Mouse (Mus musculus) liver, embryonic 13.5 days (tissue): ENCODE results near the gene Topbp1. TPM values are rescaled to one million over a fixed set of nuclear protein-coding genes. Genes with fewer than 3 reads are reported as not detected.
A peak's percentile ranks its signal among the peaks of the same experiment; 100 is the strongest.

Source experiments
- ATAC-seq: fragments of 200-750 bp; cut with Nextera tagmentation; 2 replicates; pipeline ENCODE4 v1.8.0; 2017; ENCODE audit warnings: low read depth, mild to moderate bottlenecking, moderate number of reproducible peaks, moderate library complexity
- DNase-seq: peaks from one replicate; pipeline ENCODE4 v3.0.0; 2022
- H3K27ac ChIP-seq: fragments of 300-500 bp; sonication (generic); 2 replicates; pipeline ENCODE4 v1.5.1; 2015; ENCODE audit warnings: moderate library complexity, mild to moderate bottlenecking, inconsistent platforms
- H3K27me3 ChIP-seq: fragments of 300-500 bp; sonication (generic); 2 replicates; pipeline ENCODE4 v1.6.1; 2015; ENCODE audit warnings: mild to moderate bottlenecking, inconsistent platforms
- H3K36me3 ChIP-seq: fragments of 300-500 bp; sonication (generic); 2 replicates; pipeline ENCODE4 v1.6.1; 2015; ENCODE audit warnings: mild to moderate bottlenecking, inconsistent platforms
- H3K4me1 ChIP-seq: fragments of 300-500 bp; sonication (generic); replicated peaks from 2 replicates; pipeline ENCODE4 v1.6.1; 2015; ENCODE audit warnings: inconsistent platforms
- H3K4me2 ChIP-seq: fragments of 300-500 bp; sonication (generic); 2 replicates; pipeline ENCODE4 v1.6.1; 2015; ENCODE audit warnings: inconsistent platforms, mild to moderate bottlenecking, moderate library complexity
- H3K4me3 ChIP-seq: fragments of 300-500 bp; sonication (generic); replicated peaks from 2 replicates; pipeline ENCODE4 v1.5.1; 2015; ENCODE audit warnings: mild to moderate bottlenecking, inconsistent platforms
- H3K9ac ChIP-seq: fragments of 300-500 bp; sonication (generic); 2 replicates; pipeline ENCODE4 v1.6.1; 2015; ENCODE audit warnings: mild to moderate bottlenecking, inconsistent platforms
- H3K9me3 ChIP-seq: fragments of 300-500 bp; sonication (generic); replicated peaks from 2 replicates; pipeline ENCODE4 v1.6.1; 2016; ENCODE audit warnings: inconsistent platforms
- WGBS: fragments of 180-500 bp; shearing (Covaris S2); methylation state at CpG from one replicate; pipeline ENCODE4 v1.1.7; 2015; ENCODE audit not compliant: insufficient replicate concordance; 5-methylcytosine and 5-hydroxymethylcytosine counted together
- polyA plus RNA-seq: library from polyadenylated mRNA; unstranded; fragments of >200 nt; fragmentation: Nextera tagmentation; extraction: Ambion mirVana; gene quantifications from 2 replicates; pipeline ENCODE4 v1.2.1, GENCODE M21; 2015

The Topbp1 gene
- 44.7 and 52.7 TPM in 2 replicates for polyA plus RNA-seq

GRCm38 (mm10) chr9:103304927-103305326 is at the start of gene Topbp1, which contains the start of gene 1300017J02Rik:
Gene Topbp1, plus strand, starts transcription at chr9:103305215.
Gene 1300017J02Rik, minus strand, starts transcription at chr9:103305082.
- peak within 1 kb of the TSS; percentile 83 for H3K4me2 ChIP-seq

GRCm38 (mm10) chr9:103265778-103266177 is 39.2 kb upstream of the Topbp1 start:
- H3K4me3 ChIP-seq = no peak overlapping the region
- peaks cover 86% of the 10 kb centered on the region for H3K36me3 ChIP-seq
- 76% methylated on average over 4 of the region's 4 CpGs for WGBS
- no peaks in the 10 kb centered on the region for H3K4me1 ChIP-seq
- H3K4me2 ChIP-seq = no peak overlapping the region
- no peaks in the 10 kb centered on the region for H3K27me3 ChIP-seq
- no peak overlapping the region for H3K9ac ChIP-seq
- no peaks in the 10 kb centered on the region for H3K9me3 ChIP-seq
- DNase-seq (no peak), ATAC-seq (no peak)
- H3K27ac ChIP-seq = no peak overlapping the region

More at GRCm38 (mm10) chr9:103304927-103305326, at the start of gene Topbp1, which contains the start of gene 1300017J02Rik:
- no peaks in the 10 kb centered on the region for H3K9me3 ChIP-seq
- peaks cover 64% of the 10 kb centered on the region for H3K4me1 ChIP-seq
- peak within 1 kb of the TSS; percentile 83 for H3K4me3 ChIP-seq
- no peaks in the 10 kb centered on the region for H3K27me3 ChIP-seq
- peaks cover 33% of the 10 kb centered on the region for H3K36me3 ChIP-seq
- ATAC-seq = peak; percentile 95
- H3K27ac ChIP-seq = peak within 1 kb of the TSS; percentile 89
- peak; percentile 91 for DNase-seq
- WGBS = under 1% methylated on average over 49 of the region's 49 CpGs
- peak within 1 kb of the TSS; percentile 91 for H3K9ac ChIP-seq

- Histone ChIP-seq H3K4me2 (no peak overlapping the region), H3K27me3 (no peaks in the 10 kb centered on the region), H3K4me3 (no peak overlapping the region), H3K4me1 (peaks cover 23% of the 10 kb centered on the region), H3K9ac (no peak overlapping the region), H3K9me3 (no peaks in the 10 kb centered on the region), H3K27ac (no peak overlapping the region), H3K36me3 (peaks cover 85% of the 10 kb centered on the region)
- DNase-seq (no peak), ATAC-seq (no peak)
- WGBS = 54% methylated on average over 4 of the region's 4 CpGs
Observed at GRCm38 (mm10) chr9:103271104-103271503, 33.9 kb upstream of the Topbp1 start.

GRCm38 (mm10) chr9:103274819-103275218 is 30.2 kb upstream of the Topbp1 start:
- no peak for ATAC-seq
- Histone ChIP-seq H3K27ac (peak overlapping the region; percentile 77; the same call in 1 of the 2 replicates), H3K36me3 (peaks cover 83% of the 10 kb centered on the region)

GRCm38 (mm10) chr9:103275676-103276075 is 29.3 kb upstream of the Topbp1 start:
- peaks cover 92% of the 10 kb centered on the region for H3K36me3 ChIP-seq
- peak; percentile 76 for ATAC-seq
- H3K4me2 ChIP-seq = no peak overlapping the region
- H3K27me3 ChIP-seq = no peaks in the 10 kb centered on the region
- peak overlapping the region; percentile 77 for H3K27ac ChIP-seq
- 32% methylated on average over 1 of the region's 1 CpGs for WGBS
- no peaks in the 10 kb centered on the region for H3K9me3 ChIP-seq
- peak overlapping the region; percentile 26; the same call in 1 of the 2 replicates for H3K9ac ChIP-seq
- peaks cover 36% of the 10 kb centered on the region for H3K4me1 ChIP-seq
- no peak overlapping the region for H3K4me3 ChIP-seq
- DNase-seq = no peak

More at GRCm38 (mm10) chr9:103274819-103275218, 30.2 kb upstream of the Topbp1 start:
- Histone ChIP-seq H3K4me3 (no peak overlapping the region), H3K9me3 (no peaks in the 10 kb centered on the region), H3K27me3 (no peaks in the 10 kb centered on the region), H3K4me1 (peaks cover 36% of the 10 kb centered on the region), H3K9ac (no peak overlapping the region), H3K4me2 (no peak overlapping the region)
- 69% methylated on average over 8 of the region's 8 CpGs for WGBS
- DNase-seq = no peak

- H3K36me3 ChIP-seq = peaks cover 95% of the 10 kb centered on the region
- no peak overlapping the region for H3K9ac ChIP-seq
- no peaks in the 10 kb centered on the region for H3K27me3 ChIP-seq
- no peak overlapping the region for H3K4me3 ChIP-seq
- H3K27ac ChIP-seq = peak overlapping the region; percentile 34; the same call in 1 of the 2 replicates
- DNase-seq (no peak), ATAC-seq (no peak)
- peaks cover 36% of the 10 kb centered on the region for H3K4me1 ChIP-seq
- no peak overlapping the region for H3K4me2 ChIP-seq
- 81% methylated on average over 6 of the region's 6 CpGs for WGBS
- no peaks in the 10 kb centered on the region for H3K9me3 ChIP-seq
Observed at GRCm38 (mm10) chr9:103276876-103277275, 28.1 kb upstream of the Topbp1 start.

- Histone ChIP-seq H3K27me3 (no peaks in the 10 kb centered on the region), H3K4me2 (peak overlapping the region; percentile 65), H3K9ac (peak overlapping the region; percentile 91), H3K4me3 (peak overlapping the region; percentile 73), H3K27ac (peak overlapping the region; percentile 99), H3K4me1 (peaks cover 73% of the 10 kb centered on the region), H3K9me3 (no peaks in the 10 kb centered on the region), H3K36me3 (peaks cover 23% of the 10 kb centered on the region)
- 29% methylated on average over 4 of the region's 4 CpGs for WGBS
- DNase-seq = no peak
- no peak for ATAC-seq
Observed at GRCm38 (mm10) chr9:103286396-103286795, 18.6 kb upstream of the Topbp1 start.

- Histone ChIP-seq H3K4me2 (peak overlapping the region; percentile 65), H3K9ac (peak overlapping the region; percentile 91)
- WGBS = 59% methylated on average over 13 of the region's 13 CpGs
Observed at GRCm38 (mm10) chr9:103286901-103287422, 18.1 kb upstream of the Topbp1 start.

GRCm38 (mm10) chr9:103287840-103288488 is 17.1 kb upstream of the Topbp1 start:
- peak overlapping the region; percentile 73 for H3K4me3 ChIP-seq
- no peaks in the 10 kb centered on the region for H3K9me3 ChIP-seq
- peak overlapping the region; percentile 99 for H3K27ac ChIP-seq
- DNase-seq (peak; percentile 88), ATAC-seq (peak; percentile 97)
- H3K9ac ChIP-seq = peak overlapping the region; percentile 91
- H3K4me1 ChIP-seq = peaks cover 66% of the 10 kb centered on the region
- H3K4me2 ChIP-seq = peak overlapping the region; percentile 65
- H3K27me3 ChIP-seq = no peaks in the 10 kb centered on the region
- peaks cover 8% of the 10 kb centered on the region for H3K36me3 ChIP-seq
- 25% methylated on average over 19 of the region's 19 CpGs for WGBS

More at GRCm38 (mm10) chr9:103286901-103287422, 18.1 kb upstream of the Topbp1 start:
- Histone ChIP-seq H3K27me3 (no peaks in the 10 kb centered on the region), H3K9me3 (no peaks in the 10 kb centered on the region), H3K36me3 (peaks cover 18% of the 10 kb centered on the region), H3K4me3 (peak overlapping the region; percentile 73), H3K27ac (peak overlapping the region; percentile 99), H3K4me1 (peaks cover 73% of the 10 kb centered on the region)
- DNase-seq (no peak), ATAC-seq (no peak)

- Histone ChIP-seq H3K27ac (peak overlapping the region; percentile 99), H3K9ac (peak overlapping the region; percentile 91), H3K36me3 (peaks cover 8% of the 10 kb centered on the region), H3K4me2 (peak overlapping the region; percentile 65), H3K27me3 (no peaks in the 10 kb centered on the region), H3K4me1 (peaks cover 65% of the 10 kb centered on the region), H3K9me3 (no peaks in the 10 kb centered on the region), H3K4me3 (peak overlapping the region; percentile 73)
- ATAC-seq (peak; percentile 84), DNase-seq (no peak)
- 35% methylated on average over 13 of the region's 13 CpGs for WGBS
Observed at GRCm38 (mm10) chr9:103288489-103289180, 16.4 kb upstream of the Topbp1 start.

GRCm38 (mm10) chr9:103294507-103294906 is 10.5 kb upstream of the Topbp1 start:
- peak overlapping the region; percentile 51 for H3K27ac ChIP-seq
- no peak overlapping the region for H3K4me2 ChIP-seq
- peak; percentile 86 for ATAC-seq

More at GRCm38 (mm10) chr9:103294507-103294906, 10.5 kb upstream of the Topbp1 start:
- Histone ChIP-seq H3K27me3 (no peaks in the 10 kb centered on the region), H3K9me3 (no peaks in the 10 kb centered on the region), H3K9ac (no peak overlapping the region), H3K4me1 (peaks cover 15% of the 10 kb centered on the region), H3K36me3 (no peaks in the 10 kb centered on the region), H3K4me3 (no peak overlapping the region)
- WGBS = 41% methylated on average over 2 of the region's 2 CpGs
- no peak for DNase-seq
